Mouse (Mus musculus) liver, embryonic 14.5 days (tissue): Measurements from ENCODE around the gene Gars. TPM values are rescaled to one million over a fixed set of nuclear protein-coding genes. Genes with fewer than 3 reads are reported as not detected.
A peak's percentile ranks its signal among the peaks of the same experiment; 100 is the strongest.

Source experiments
- ATAC-seq: fragments of 200-750 bp; cut with Nextera tagmentation; 2 replicates; pipeline ENCODE4 v1.8.0; 2017; ENCODE audit warnings: moderate number of reproducible peaks, mild to moderate bottlenecking, moderate library complexity; ENCODE audit not compliant: insufficient read depth
- DNase-seq, 3 experiments: peaks; one replicate each; pipeline ENCODE4 v3.0.0-alpha.2; 2012 to 2013; ENCODE audit warnings: low read depth in 3 of 3, low spot score in 3 of 3
- H3K27ac ChIP-seq: fragments of 300-500 bp; sonication (generic); 2 replicates; pipeline ENCODE4 v1.5.1; 2014; ENCODE audit warnings: moderate library complexity, mild to moderate bottlenecking, control low read depth, inconsistent platforms
- H3K27me3 ChIP-seq: fragments of 300-500 bp; sonication (generic); 2 replicates; pipeline ENCODE4 v1.6.1; 2014; ENCODE audit warnings: mild to moderate bottlenecking, low read length, moderate library complexity; ENCODE audit not compliant: control insufficient read depth, insufficient read depth
- H3K36me3 ChIP-seq: fragments of 300-500 bp; sonication (generic); replicated peaks from 2 replicates; pipeline ENCODE4 v1.6.1; 2014; ENCODE audit warnings: low read depth; ENCODE audit not compliant: control insufficient read depth, insufficient read depth
- H3K4me1 ChIP-seq, 2 experiments: fragments of 200-500 bp in 1 of 2; fragments of 300-500 bp in 1 of 2; sonication (generic) in 1 of 2; replicated peaks; 2 replicates each; pipeline ENCODE4 v1.6.1; 2012 to 2014; ENCODE audit warnings: antibody characterized with exemption in 1 of 2, inconsistent platforms in 1 of 2, low read length in 1 of 2; ENCODE audit not compliant: control insufficient read depth in 2 of 2, insufficient read depth in 2 of 2
- H3K4me2 ChIP-seq: fragments of 300-500 bp; sonication (generic); 2 replicates; pipeline ENCODE4 v1.6.1; 2014; ENCODE audit warnings: low read depth, mild to moderate bottlenecking, control low read depth, moderate library complexity
- H3K4me3 ChIP-seq, 2 experiments: fragments of 200-500 bp in 1 of 2; fragments of 300-500 bp in 1 of 2; sonication (generic) in 1 of 2; 2 replicates each; pipeline ENCODE4 v1.5.1; 2012 to 2014; ENCODE audit warnings: low read depth in 2 of 2, low read length in 2 of 2, mild to moderate bottlenecking in 2 of 2, control low read depth in 1 of 2, inconsistent platforms in 1 of 2, moderate library complexity in 1 of 2; ENCODE audit not compliant: insufficient read depth in 1 of 2
- H3K9ac ChIP-seq: fragments of 300-500 bp; sonication (generic); replicated peaks from 2 replicates; pipeline ENCODE4 v1.6.1; 2014; ENCODE audit warnings: mild to moderate bottlenecking, control low read depth, moderate library complexity
- H3K9me3 ChIP-seq: fragments of 300-500 bp; sonication (generic); 2 replicates; pipeline ENCODE4 v1.6.1; 2016; ENCODE audit warnings: low read length, mixed read lengths; ENCODE audit not compliant: control insufficient read depth
- CTCF ChIP-seq: IDR thresholded peaks from 2 replicates; pipeline ENCODE4 v1.5.1; 2016; ENCODE audit warnings: antibody characterized with exemption, low read depth, control low read depth
- EP300 ChIP-seq: IDR thresholded peaks from 2 replicates; pipeline ENCODE4 v1.6.1; 2016; ENCODE audit warnings: antibody characterized with exemption, low read depth
- WGBS: fragments of 180-500 bp; shearing (Covaris S2); extraction: QIAGEN DNeasy Blood & Tissue Kit; methylation state at CpG from one replicate; pipeline ENCODE4 v1.1.7; 2014; ENCODE audit not compliant: insufficient replicate concordance; 5-methylcytosine and 5-hydroxymethylcytosine counted together
- polyA plus RNA-seq, 2 experiments: library from polyadenylated mRNA; depleted of rRNA in 1 of 2; stranded (reverse) in 1 of 2; unstranded in 1 of 2; fragments of >200 nt; fragmentation: Nextera tagmentation in 1 of 2; extraction: Ambion mirVana in 1 of 2; gene quantifications; 2 replicates each; pipeline versions ENCODE4 v1.2.1 to v1.2.3; 2012 to 2014

Gene Gars
- polyA plus RNA-seq, 2 experiments = 50.9 to 99.3 TPM

GRCm38 (mm10) chr6:55108358-55108757 is 70.6 kb downstream of the Gars start:
- Histone ChIP-seq H3K9ac (no peak overlapping the region), H3K4me3 (no peak overlapping the region), H3K4me1 (no peaks in the 10 kb centered on the region), H3K4me2 (no peak overlapping the region), H3K27ac (no peak overlapping the region), H3K36me3 (no peaks in the 10 kb centered on the region), H3K9me3 (no peaks in the 10 kb centered on the region), H3K27me3 (no peaks in the 10 kb centered on the region)
- WGBS = 8% methylated on average over 7 of the region's 7 CpGs
- DNase-seq (peak in 2 of 3 experiments; percentile 29 to 33), ATAC-seq (no peak)
- TF ChIP-seq CTCF = no peak
- TF ChIP-seq EP300 = no peak

GRCm38 (mm10) chr6:55117325-55118109 is 79.7 kb downstream of the Gars start:
- H3K36me3 ChIP-seq = no peaks in the 10 kb centered on the region
- H3K9me3 ChIP-seq = no peaks in the 10 kb centered on the region
- TF ChIP-seq CTCF = no peak
- no peak for TF ChIP-seq EP300
- DNase-seq (peak in 1 of 3 experiments; percentile 19), ATAC-seq (peak; percentile 72)
- no peaks in the 10 kb centered on the region for H3K4me1 ChIP-seq
- WGBS = 2% methylated on average over 68 of the region's 68 CpGs
- H3K27me3 ChIP-seq = peaks cover 34% of the 10 kb centered on the region
- H3K4me3 ChIP-seq = peak overlapping the region in 1 of 2 experiments; percentile 43; a peak in 3 of 4 replicates
- peak overlapping the region; percentile 57 for H3K4me2 ChIP-seq
- no peak overlapping the region for H3K9ac ChIP-seq
- no peak overlapping the region for H3K27ac ChIP-seq

- Histone ChIP-seq H3K36me3 (no peaks in the 10 kb centered on the region), H3K27me3 (peaks cover 12% of the 10 kb centered on the region), H3K27ac (no peak overlapping the region), H3K9ac (no peak overlapping the region), H3K9me3 (no peaks in the 10 kb centered on the region), H3K4me3 (no peak overlapping the region), H3K4me1 (no peaks in the 10 kb centered on the region), H3K4me2 (no peak overlapping the region)
- TF ChIP-seq CTCF = no peak
- TF ChIP-seq EP300 = no peak
- DNase-seq (no peak), ATAC-seq (no peak)
- WGBS = 15% methylated on average over 4 of the region's 4 CpGs
Observed at GRCm38 (mm10) chr6:55123056-55123455, 85.2 kb downstream of the Gars start.

GRCm38 (mm10) chr6:55126576-55126975 is 88.8 kb downstream of the Gars start:
- WGBS = 60% methylated on average over 5 of the region's 5 CpGs
- Histone ChIP-seq H3K4me1 (no peaks in the 10 kb centered on the region), H3K36me3 (no peaks in the 10 kb centered on the region)

GRCm38 (mm10) chr6:55128391-55128790 is 90.6 kb downstream of the Gars start:
- ATAC-seq (no peak), DNase-seq (no peak)
- H3K4me1 ChIP-seq = no peaks in the 10 kb centered on the region
- TF ChIP-seq EP300 (no peak), CTCF (no peak)
- H3K27me3 ChIP-seq = no peaks in the 10 kb centered on the region
- H3K27ac ChIP-seq = no peak overlapping the region
- H3K9me3 ChIP-seq = no peaks in the 10 kb centered on the region
- no peak overlapping the region for H3K4me3 ChIP-seq
- no peaks in the 10 kb centered on the region for H3K36me3 ChIP-seq
- no peak overlapping the region for H3K4me2 ChIP-seq
- H3K9ac ChIP-seq = no peak overlapping the region

More at GRCm38 (mm10) chr6:55126576-55126975, 88.8 kb downstream of the Gars start:
- Histone ChIP-seq H3K4me2 (no peak overlapping the region), H3K27ac (no peak overlapping the region), H3K9me3 (no peaks in the 10 kb centered on the region), H3K4me3 (no peak overlapping the region), H3K27me3 (no peaks in the 10 kb centered on the region), H3K9ac (no peak overlapping the region)
- ATAC-seq (no peak), DNase-seq (no peak)
- TF ChIP-seq CTCF (no peak), EP300 (no peak)

Other genes with a start within 250 kb of the Gars start
- gene Znrf2, start 221.1 kb upstream of the Gars start, polyA plus RNA-seq (2012; rRNA removed) = 2.5 and 3.3 TPM in 2 replicates
- gene Znrf2, start 221.1 kb upstream of the Gars start, polyA plus RNA-seq (2014; fragmentation: Nextera tagmentation; extraction: Ambion mirVana) = 2.1 and 2.2 TPM in 2 replicates
- gene Nod1, start 65.4 kb upstream of the Gars start, polyA plus RNA-seq (2012; rRNA removed) = 1.9 TPM in 2 replicates
- gene Nod1, start 65.4 kb upstream of the Gars start, polyA plus RNA-seq (2014; fragmentation: Nextera tagmentation; extraction: Ambion mirVana) = 1.4 and 1.5 TPM in 2 replicates
- 0.31 and 1.1 TPM in 2 replicates for gene Ggct, start 45.1 kb upstream of the Gars start, polyA plus RNA-seq (2012; rRNA removed)
- 4.4 and 6.1 TPM in 2 replicates for gene Ggct, start 45.1 kb upstream of the Gars start, polyA plus RNA-seq (2014; fragmentation: Nextera tagmentation; extraction: Ambion mirVana)
- gene Crhr2, start 95.0 kb downstream of the Gars start, polyA plus RNA-seq (2012; rRNA removed) = 0.73 and 0.80 TPM in 2 replicates
- 0.30 and 0.57 TPM in 2 replicates for gene Crhr2, start 95.0 kb downstream of the Gars start, polyA plus RNA-seq (2014; fragmentation: Nextera tagmentation; extraction: Ambion mirVana)
- 0.04 and 0.13 TPM in 2 replicates for gene Inmt, start 137.0 kb downstream of the Gars start, polyA plus RNA-seq (2012; rRNA removed)
- gene Inmt, start 137.0 kb downstream of the Gars start, polyA plus RNA-seq (2014; fragmentation: Nextera tagmentation; extraction: Ambion mirVana) = 0.09 and 0.18 TPM in 2 replicates
- gene Mindy4, start 165.4 kb downstream of the Gars start, polyA plus RNA-seq (2012; rRNA removed) = 0.58 and 1.2 TPM in 2 replicates
- 0.59 and 0.99 TPM in 2 replicates for gene Mindy4, start 165.4 kb downstream of the Gars start, polyA plus RNA-seq (2014; fragmentation: Nextera tagmentation; extraction: Ambion mirVana)